Mouse (Mus musculus): ENCODE results near the gene Ptpn7. TPM values are rescaled to one million over a fixed set of nuclear protein-coding genes. Genes with fewer than 3 reads are reported as not detected.
"Not testable (repeated sequence)": the region's sequence is repeated elsewhere in the genome, so short reads cannot be mapped to it uniquely, and the experiment has no call there.

Gene Ptpn7
- polyA plus RNA-seq, 1 experiment from 2014 or later = 3.0 TPM

- Histone ChIP-seq H3K9me3 (ENCODE audit: low read length) (no peaks in the 10 kb centered on the region), H3K27me3 (replicated peaks; ENCODE audit: insufficient read depth, low read length) (no peaks in the 10 kb centered on the region), H3K4me2 (replicated peaks; ENCODE audit: low read depth, low read length) (no peak overlapping the region), H3K4me1 (ENCODE audit: insufficient read depth, low read depth, low read length) (no peaks in the 10 kb centered on the region), H3K27ac (ENCODE audit: low read length) (no peak overlapping the region), H3K9ac (replicated peaks; ENCODE audit: low read depth) (no peak overlapping the region), H3K4me3 (ENCODE audit: low read depth, low read length) (no peak overlapping the region), H3K36me3 (ENCODE audit: insufficient read depth, low read length) (no peaks in the 10 kb centered on the region)
- TF ChIP-seq CTCF (IDR thresholded peaks at IDR 0.05) (no peak), EP300 (IDR thresholded peaks at IDR 0.05) (no peak)
- no peak for ATAC-seq
- WGBS = 78% methylated on average over 4 of the region's 4 CpGs
- DNase-seq (ENCODE audit: low spot score) = no peak
These were observed 56.7 kb downstream of the Ptpn7 start for GRCm38 (mm10) chr1:135189186-135189585.

GRCm38 (mm10) chr1:135194335-135194734 lies 61.8 kb downstream of the Ptpn7 start:
- not testable (repeated sequence) for H3K9me3 ChIP-seq (ENCODE audit: low read length); H3K36me3 ChIP-seq (ENCODE audit: insufficient read depth, low read length); H3K9ac ChIP-seq (replicated peaks; ENCODE audit: low read depth); DNase-seq (ENCODE audit: low spot score); H3K4me1 ChIP-seq (ENCODE audit: insufficient read depth, low read depth, low read length); H3K4me2 ChIP-seq (replicated peaks; ENCODE audit: low read depth, low read length); H3K27ac ChIP-seq (ENCODE audit: low read length); ATAC-seq; H3K4me3 ChIP-seq (ENCODE audit: low read depth, low read length); H3K27me3 ChIP-seq (replicated peaks; ENCODE audit: insufficient read depth, low read length)
- 64% methylated on average over 5 of the region's 5 CpGs for WGBS

Other genes with a start within 250 kb of the Ptpn7 start
- gene Ppp1r12b, start 176.8 kb upstream of the Ptpn7 start, polyA plus RNA-seq (2015; fragmentation: Nextera tagmentation; extraction: Ambion mirVana) = 5.4 and 6.1 TPM in 2 replicates
- gene Ube2t, start 170.1 kb upstream of the Ptpn7 start, polyA plus RNA-seq (2015; fragmentation: Nextera tagmentation; extraction: Ambion mirVana) = 4.7 and 5.6 TPM in 2 replicates
- 2.9 and 3.9 TPM in 2 replicates for gene Lgr6, start 27.4 kb upstream of the Ptpn7 start, polyA plus RNA-seq (2015; fragmentation: Nextera tagmentation; extraction: Ambion mirVana)
- 51.8 and 56.3 TPM in 2 replicates for gene Arl8a, start 14.1 kb downstream of the Ptpn7 start, polyA plus RNA-seq (2015; fragmentation: Nextera tagmentation; extraction: Ambion mirVana)
- gene Gpr37l1, start 35.0 kb downstream of the Ptpn7 start, polyA plus RNA-seq (2015; fragmentation: Nextera tagmentation; extraction: Ambion mirVana) = 0.06 and 0.19 TPM in 2 replicates
- gene Elf3, start 125.9 kb downstream of the Ptpn7 start, polyA plus RNA-seq (2015; fragmentation: Nextera tagmentation; extraction: Ambion mirVana) = 31.9 and 45.5 TPM in 2 replicates
- gene Rnpep, start 151.4 kb downstream of the Ptpn7 start, polyA plus RNA-seq (2015; fragmentation: Nextera tagmentation; extraction: Ambion mirVana) = 50.2 and 67.5 TPM in 2 replicates
- gene Timm17a, start 181.1 kb downstream of the Ptpn7 start, polyA plus RNA-seq (2015; fragmentation: Nextera tagmentation; extraction: Ambion mirVana) = 164 and 186 TPM in 2 replicates
- gene Lmod1, start 192.1 kb downstream of the Ptpn7 start, polyA plus RNA-seq (2015; fragmentation: Nextera tagmentation; extraction: Ambion mirVana) = 2.6 and 2.8 TPM in 2 replicates
- 19.2 and 20.0 TPM in 2 replicates for gene Shisa4, start 242.5 kb downstream of the Ptpn7 start, polyA plus RNA-seq (2015; fragmentation: Nextera tagmentation; extraction: Ambion mirVana)

Data from lung, postnatal 0 days (tissue).